Mouse (Mus musculus) A20 (cell line): Measurements from ENCODE around the gene Fancf.

Experiments used
- DNase-seq: peaks from one replicate; pipeline ENCODE4 v3.0.0-alpha.2; 2011; ENCODE audit warnings: low read depth, low spot score

Fancf gene

GRCm38 (mm10) chr7:51862097-51862492 is at the start of gene Fancf:
TSS of gene Fancf (minus strand) at chr7:51862267.
- peak; percentile 96 for DNase-seq

GRCm38 (mm10) chr7:51899066-51899465 is 37.0 kb upstream of the Fancf start:
- no peak for DNase-seq

- no peak for DNase-seq
Observed at GRCm38 (mm10) chr7:51894939-51895338, 32.9 kb upstream of the Fancf start.

GRCm38 (mm10) chr7:51894133-51894801 is 32.2 kb upstream of the Fancf start:
- DNase-seq, result no peak

GRCm38 (mm10) chr7:51893008-51893407 is 30.9 kb upstream of the Fancf start:
- DNase-seq, result no peak

- DNase-seq, result peak; percentile 41
Observed at GRCm38 (mm10) chr7:51892224-51892965, 30.3 kb upstream of the Fancf start.

GRCm38 (mm10) chr7:51889601-51890000 is 27.5 kb upstream of the Fancf start:
- DNase-seq, result no peak

- DNase-seq, result no peak
Observed at GRCm38 (mm10) chr7:51887678-51888567, 25.9 kb upstream of the Fancf start.

GRCm38 (mm10) chr7:51885345-51885744 is 23.3 kb upstream of the Fancf start:
- no peak for DNase-seq

- DNase-seq, result no peak
Observed at GRCm38 (mm10) chr7:51880121-51880520, 18.1 kb upstream of the Fancf start.

GRCm38 (mm10) chr7:51879136-51879723 is 17.2 kb upstream of the Fancf start:
- DNase-seq, result no peak

GRCm38 (mm10) chr7:51878730-51879129 is 16.7 kb upstream of the Fancf start:
- no peak for DNase-seq

GRCm38 (mm10) chr7:51876316-51876715 is 14.2 kb upstream of the Fancf start:
- DNase-seq, result no peak

GRCm38 (mm10) chr7:51872597-51872996 is 10.5 kb upstream of the Fancf start:
- DNase-seq, result no peak

GRCm38 (mm10) chr7:51872041-51872440 is 10.0 kb upstream of the Fancf start:
- no peak for DNase-seq

GRCm38 (mm10) chr7:51867983-51868382 is 5.9 kb upstream of the Fancf start:
- DNase-seq, result no peak

GRCm38 (mm10) chr7:51865336-51865735 is 3.3 kb upstream of the Fancf start:
- no peak for DNase-seq

GRCm38 (mm10) chr7:51862842-51863241 is 775 bp upstream of the Fancf start:
- DNase-seq, result no peak

GRCm38 (mm10) chr7:51861250-51862096 is 594 bp downstream of the Fancf start, which contains the start of gene Gas2:
TSS of gene Gas2 (plus strand) at chr7:51862015.
- peak; percentile 82 for DNase-seq

GRCm38 (mm10) chr7:51851890-51852507 is 10.1 kb downstream of the Fancf start:
- no peak for DNase-seq
